Mouse (Mus musculus) T-helper 1 cell (primary cell): ENCODE measurements around the gene Galns.

Experiments used
- in situ Hi-C: fragments of 300-600 bp; cut with MboI, MseI; formaldehyde crosslinking; loops from one replicate; pipeline ENCODE4 v1.15.1; 2025; ENCODE audit warnings: high pct_unique_total_duplicates

The Galns gene

DNA sequence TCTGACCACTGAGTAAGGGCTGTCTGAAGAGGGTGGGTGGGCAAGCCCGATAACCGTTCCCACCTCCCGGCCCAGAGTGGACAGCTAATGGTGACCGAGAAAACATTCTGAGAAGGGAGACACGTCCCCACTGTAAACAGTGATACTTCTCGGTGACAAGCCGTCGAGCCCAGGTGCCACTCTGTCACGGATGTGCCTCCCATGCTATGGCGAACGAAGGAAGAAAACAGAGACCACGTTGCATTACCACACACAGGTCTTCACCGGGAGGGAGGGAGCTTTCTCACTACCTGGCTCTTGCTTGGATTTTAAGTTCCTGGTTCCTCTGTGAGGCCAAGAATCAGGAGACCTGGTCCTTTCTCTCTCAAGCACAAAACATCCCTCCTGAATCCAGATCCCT is 62.9 kb downstream of the Galns start:
- in situ Hi-C loops: no loop called here

GRCm38 (mm10) chr8:122547815-122548214 is 63.4 kb downstream of the Galns start:
- in situ Hi-C loops: no loop called here

- in situ Hi-C loops: no loop called here
Observed at GRCm38 (mm10) chr8:122546811-122547453, 64.3 kb downstream of the Galns start.

DNA sequence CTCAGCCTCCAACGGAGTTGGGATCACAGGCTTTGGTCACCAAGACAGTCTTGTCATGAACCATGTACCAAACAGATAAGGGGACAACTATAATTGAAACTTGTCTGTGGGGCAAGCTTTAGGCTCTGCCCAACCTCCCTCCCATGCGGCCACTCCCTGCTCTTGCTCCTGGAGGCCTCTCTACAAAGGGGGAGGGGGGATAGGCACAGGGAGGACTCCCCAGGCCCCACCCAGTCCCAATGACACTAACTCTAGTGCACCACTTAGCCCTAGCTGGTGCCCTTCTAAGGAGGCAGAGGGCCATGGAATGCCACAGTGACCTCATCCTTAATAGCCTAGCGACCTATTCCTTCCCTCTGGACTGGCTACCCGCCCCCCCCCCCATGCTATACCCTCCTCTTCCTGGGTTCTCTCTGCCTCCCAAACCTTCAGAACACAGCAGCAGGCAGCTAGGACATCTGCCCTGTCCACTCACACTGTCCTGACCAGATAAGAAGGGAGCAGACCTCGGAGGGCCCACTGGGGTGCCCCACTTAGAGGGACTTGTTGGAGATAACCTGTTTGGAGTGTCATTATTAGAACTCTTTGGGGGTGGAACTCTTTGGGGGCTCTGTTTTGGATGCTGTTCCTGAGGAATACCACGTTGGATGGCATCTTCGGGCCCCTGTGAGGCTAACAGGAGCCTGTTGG is 65.1 kb downstream of the Galns start:
- in situ Hi-C loops: no loop called here

GRCm38 (mm10) chr8:122544138-122544537 is 67.1 kb downstream of the Galns start:
- in situ Hi-C loops: no loop called here

DNA sequence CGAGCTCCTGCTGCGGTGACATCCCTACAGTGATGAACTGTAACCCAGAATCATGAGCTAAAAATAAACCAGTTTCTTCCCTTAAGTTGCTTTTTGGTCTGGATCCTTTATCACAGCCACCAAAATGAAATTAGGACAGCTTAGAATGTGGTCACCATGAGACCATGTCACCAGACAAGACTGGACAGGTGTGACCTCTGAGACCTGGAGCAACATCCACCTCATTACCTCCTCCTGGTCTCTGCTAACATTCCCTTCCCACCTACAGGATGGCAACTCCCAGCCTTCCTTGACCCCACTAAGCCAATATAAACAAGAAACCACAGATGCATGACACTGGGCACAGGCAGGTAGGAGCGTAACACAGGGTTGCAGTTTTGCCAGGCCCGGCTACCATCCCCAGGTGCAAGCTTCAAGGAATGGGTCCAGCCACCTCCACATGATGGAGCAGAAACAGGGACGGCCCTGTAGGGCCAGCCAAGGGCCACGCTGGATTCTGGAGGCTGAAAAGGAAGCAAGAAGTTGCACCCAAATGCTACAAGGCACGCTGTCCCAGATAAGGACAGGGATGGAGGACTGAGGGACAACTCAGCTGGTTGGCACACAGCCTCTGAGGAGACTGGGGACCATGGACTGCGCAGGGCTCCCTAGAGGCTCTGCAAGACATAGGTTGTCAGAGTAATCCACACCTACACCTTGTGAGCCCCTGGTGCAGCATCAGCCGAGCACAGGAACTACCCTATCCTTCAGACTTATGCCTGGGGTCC is 72.8 kb downstream of the Galns start:
- in situ Hi-C loops: no loop called here

GRCm38 (mm10) chr8:122537812-122538211 is 73.5 kb downstream of the Galns start:
- in situ Hi-C loops: no loop called here

DNA sequence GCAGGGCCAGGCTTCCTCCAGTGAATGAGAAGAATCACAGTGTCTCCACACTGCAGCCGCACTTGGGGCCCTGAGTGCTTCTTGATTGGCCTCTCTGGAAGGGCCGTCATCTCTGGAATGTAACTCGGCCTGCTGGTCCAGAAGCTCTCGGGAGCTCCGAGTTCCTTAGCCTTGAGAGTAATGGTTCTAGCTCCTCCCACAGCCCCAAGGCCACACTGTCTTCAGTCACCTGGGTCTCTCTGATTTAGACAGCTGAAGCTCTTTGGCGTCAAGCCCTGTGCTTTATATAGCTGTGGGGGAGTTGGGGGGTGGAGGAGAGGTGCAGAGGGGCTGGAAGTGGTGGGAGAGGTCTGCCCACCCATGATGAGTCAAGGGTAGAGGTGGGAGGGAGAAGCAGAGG is 74.2 kb downstream of the Galns start:
- in situ Hi-C loops: no loop called here

GRCm38 (mm10) chr8:122531312-122531711 is 80.0 kb downstream of the Galns start:
- in situ Hi-C loops: no loop called here

- in situ Hi-C loops: loop anchor here (10.0 kb wide), 1 partner anchor 844 kb away; no protein-coding TSS in a partner anchor
Observed at GRCm38 (mm10) chr8:122529159-122529558, 82.1 kb downstream of the Galns start.
